Mouse (Mus musculus) urinary bladder, postnatal 10 days (tissue): ENCODE measurements around the gene Ckb.
"Not testable (repeated sequence)": the region's sequence is repeated elsewhere in the genome, so short reads cannot be mapped to it uniquely, and the experiment has no call there.

ENCODE experiments used
- DNase-seq: peaks from one replicate; pipeline ENCODE4 v3.0.0; 2022; ENCODE audit warnings: low spot score

Ckb gene

GRCm38 (mm10) chr12:111672176-111672575 lies at the start of gene Ckb:
TSS of gene Ckb (minus strand) at chr12:111672338.
- peak; percentile 57 for DNase-seq

GRCm38 (mm10) chr12:111720222-111720621 lies 48.1 kb upstream of the Ckb start:
- no peak for DNase-seq

- DNase-seq = no peak
Observed at GRCm38 (mm10) chr12:111718656-111719055, 46.5 kb upstream of the Ckb start.

- DNase-seq = no peak
Observed at GRCm38 (mm10) chr12:111716505-111716904, 44.4 kb upstream of the Ckb start.

GRCm38 (mm10) chr12:111713880-111714279 lies 41.7 kb upstream of the Ckb start:
- DNase-seq = not testable (repeated sequence)

GRCm38 (mm10) chr12:111713004-111713651 lies 41.0 kb upstream of the Ckb start, which contains the start of the genes Bag5 and Apopt1:
TSS of gene Bag5 (minus strand) at chr12:111713257.
TSS of gene Apopt1 (plus strand) at chr12:111713261.
- peak; percentile 70 for DNase-seq

GRCm38 (mm10) chr12:111712476-111712875 lies 40.3 kb upstream of the Ckb start:
- DNase-seq = no peak

GRCm38 (mm10) chr12:111710091-111710490 lies 38.0 kb upstream of the Ckb start:
- DNase-seq = no peak

- no peak for DNase-seq
Observed at GRCm38 (mm10) chr12:111708181-111708580, 36.0 kb upstream of the Ckb start.

- DNase-seq = no peak
Observed at GRCm38 (mm10) chr12:111705186-111705973, 33.2 kb upstream of the Ckb start.

- no peak for DNase-seq
Observed at GRCm38 (mm10) chr12:111704609-111705008, 32.5 kb upstream of the Ckb start.

- no peak for DNase-seq
Observed at GRCm38 (mm10) chr12:111703301-111703700, 31.2 kb upstream of the Ckb start.

- no peak for DNase-seq
Observed at GRCm38 (mm10) chr12:111700920-111701458, 28.9 kb upstream of the Ckb start.

GRCm38 (mm10) chr12:111699542-111699941 lies 27.4 kb upstream of the Ckb start:
- DNase-seq = no peak

GRCm38 (mm10) chr12:111698346-111698913 lies 26.3 kb upstream of the Ckb start:
- DNase-seq = no peak

- no peak for DNase-seq
Observed at GRCm38 (mm10) chr12:111697708-111698107, 25.6 kb upstream of the Ckb start.

- DNase-seq = no peak
Observed at GRCm38 (mm10) chr12:111696239-111696638, 24.1 kb upstream of the Ckb start.

- DNase-seq = no peak
Observed at GRCm38 (mm10) chr12:111694880-111695804, 23.0 kb upstream of the Ckb start.

GRCm38 (mm10) chr12:111694271-111694781 lies 22.2 kb upstream of the Ckb start:
- no peak for DNase-seq

GRCm38 (mm10) chr12:111693341-111694270 lies 21.5 kb upstream of the Ckb start:
- no peak for DNase-seq
